Mouse (Mus musculus): Measurements from ENCODE around the gene Ypel2. TPM values are rescaled to one million over a fixed set of nuclear protein-coding genes. Genes with fewer than 3 reads are reported as not detected.

Gene Ypel2
- total RNA-seq, 2 experiments from 2014 or later = 34.4 to 39.5 TPM

DNA sequence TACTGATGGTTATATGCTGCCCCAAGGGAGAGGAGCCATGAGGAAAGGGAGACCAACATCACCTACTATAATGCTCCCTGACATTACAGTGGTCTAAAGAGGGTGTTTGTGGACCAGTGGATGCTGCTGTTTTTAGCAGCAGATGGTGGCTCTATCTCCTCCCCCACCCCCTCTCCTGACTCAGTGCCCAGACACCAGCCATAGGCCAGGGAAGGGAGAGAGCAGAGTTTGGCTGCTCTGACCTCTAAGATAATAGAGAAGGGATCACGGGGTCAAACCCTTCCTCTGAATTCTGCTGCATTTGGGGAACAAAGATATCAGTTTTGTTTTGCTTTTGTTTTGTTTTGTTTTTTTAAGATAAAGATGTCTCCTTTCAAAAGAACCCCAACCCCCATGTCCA lies 30.5 kb downstream of the Ypel2 start:
- no peak for DNase-seq (ENCODE audit: low spot score in 2 of 2)

DNA sequence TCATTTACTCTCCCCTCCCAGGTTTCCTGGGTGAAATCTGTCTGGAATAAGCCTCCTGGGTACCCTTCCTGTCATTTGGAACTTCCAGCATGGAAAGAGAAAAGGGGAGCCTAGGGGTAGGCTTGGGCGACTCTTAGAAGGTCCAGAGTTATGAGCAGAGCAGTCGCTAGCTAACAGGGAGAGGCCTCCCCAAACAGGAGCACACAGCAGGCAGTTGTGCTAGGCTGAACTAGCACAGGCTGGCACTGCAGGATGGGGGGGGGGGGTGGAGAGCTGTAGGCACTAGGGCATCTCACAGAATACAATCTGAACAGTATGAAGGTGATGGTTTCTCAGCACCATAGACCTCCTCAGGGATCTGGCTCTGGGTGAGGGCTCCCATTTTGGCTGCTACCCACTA lies 31.1 kb downstream of the Ypel2 start:
- DNase-seq (ENCODE audit: low spot score in 2 of 2) = no peak

GRCm38 (mm10) chr11:86961510-86962303 lies 31.8 kb downstream of the Ypel2 start:
- peak; percentile 15 to 56 for DNase-seq (ENCODE audit: low spot score in 2 of 2)

GRCm38 (mm10) chr11:86960331-86960730 lies 33.2 kb downstream of the Ypel2 start:
- DNase-seq (ENCODE audit: low spot score in 2 of 2) = no peak

DNA sequence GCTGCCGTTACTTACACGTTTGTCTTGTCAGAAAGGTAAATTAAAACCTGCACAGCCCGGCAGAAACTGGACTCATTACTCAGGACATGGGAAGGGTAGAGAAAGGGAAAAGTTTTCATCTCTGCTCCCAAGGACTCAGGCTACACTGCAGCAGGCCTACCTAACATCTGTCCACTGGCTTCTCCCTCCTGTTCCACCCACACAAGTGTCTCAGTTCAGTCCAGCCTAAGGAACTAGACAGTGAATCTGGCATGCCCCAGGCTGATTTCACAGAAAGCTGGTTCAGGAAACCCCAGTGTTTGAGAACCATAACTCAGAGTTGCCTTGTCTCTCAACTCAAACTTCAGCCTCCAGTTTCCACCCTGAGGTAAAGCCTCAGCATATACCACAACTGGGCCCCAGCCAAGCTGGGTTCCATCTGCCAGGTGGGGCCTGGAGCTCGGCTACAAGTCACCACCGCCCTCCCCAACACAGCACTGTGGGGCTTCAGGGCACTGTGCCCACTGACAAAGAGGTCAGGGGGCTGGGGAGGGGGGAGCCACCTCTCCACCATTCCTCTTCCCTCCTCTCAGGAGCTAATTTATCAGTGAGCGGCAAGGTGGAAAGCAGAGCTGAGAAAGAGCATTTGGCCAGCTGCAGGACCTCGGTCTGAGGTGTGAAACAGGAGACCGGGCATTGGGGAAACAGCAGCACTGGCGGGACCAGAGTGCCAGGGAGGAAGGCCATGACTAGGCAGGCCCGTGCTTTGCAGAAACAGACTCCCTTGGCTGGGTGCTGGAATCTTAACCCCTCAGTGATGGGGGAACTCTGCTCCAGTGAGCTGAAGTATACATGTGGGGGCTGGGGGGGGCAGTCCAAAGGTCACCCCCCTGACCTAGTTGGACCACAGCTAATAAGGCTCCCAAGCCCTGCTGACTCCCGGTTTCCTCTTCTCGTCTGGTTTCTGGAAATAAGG lies 34.5 kb downstream of the Ypel2 start:
- DNase-seq (ENCODE audit: low spot score in 2 of 2) = no peak

DNA sequence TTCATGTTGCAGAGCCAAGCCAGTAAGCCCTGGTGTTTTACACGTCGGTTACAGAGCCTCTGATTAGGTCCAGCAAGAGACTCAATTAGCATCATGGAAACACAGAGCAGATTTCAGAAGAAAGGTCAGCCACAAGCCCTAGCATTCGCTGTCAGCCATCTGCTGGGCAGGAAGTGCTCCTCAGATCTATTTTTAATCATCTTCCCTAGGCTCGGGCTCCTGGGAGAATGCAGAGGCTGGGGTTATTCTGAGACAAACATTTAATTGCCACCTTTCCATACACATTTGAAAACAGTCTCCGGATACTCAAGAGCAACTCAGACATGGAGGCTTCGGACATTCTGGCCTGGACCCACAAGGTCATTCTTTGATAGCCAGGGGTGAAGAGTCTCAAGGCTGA lies 35.3 kb downstream of the Ypel2 start:
- DNase-seq (ENCODE audit: low spot score in 2 of 2) = no peak

DNA sequence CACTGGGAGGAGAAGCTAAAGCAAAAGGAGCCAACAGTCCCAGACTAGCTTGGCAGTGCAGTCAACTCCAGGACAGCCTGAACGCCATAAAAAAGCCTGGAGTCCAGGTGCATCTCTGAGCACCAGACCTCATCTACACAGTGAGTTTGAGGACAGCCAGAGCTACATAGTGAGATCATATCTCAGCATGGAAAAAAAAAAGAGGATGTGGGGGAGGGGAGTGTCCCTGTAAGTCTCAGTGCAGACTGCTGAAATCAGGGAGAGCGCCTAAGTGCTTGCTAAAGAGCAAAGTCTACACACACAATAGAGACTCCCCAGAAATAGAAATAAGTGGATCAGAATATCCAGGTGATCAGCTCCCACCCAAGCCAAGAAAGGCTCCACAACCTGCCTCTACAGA lies 37.1 kb downstream of the Ypel2 start:
- no peak for DNase-seq (ENCODE audit: low spot score in 2 of 2)

GRCm38 (mm10) chr11:86954616-86955270 lies 38.8 kb downstream of the Ypel2 start:
- no peak for DNase-seq (ENCODE audit: low spot score in 2 of 2)

GRCm38 (mm10) chr11:86953096-86953495 lies 40.4 kb downstream of the Ypel2 start:
- no peak for DNase-seq (ENCODE audit: low spot score in 2 of 2)

DNA sequence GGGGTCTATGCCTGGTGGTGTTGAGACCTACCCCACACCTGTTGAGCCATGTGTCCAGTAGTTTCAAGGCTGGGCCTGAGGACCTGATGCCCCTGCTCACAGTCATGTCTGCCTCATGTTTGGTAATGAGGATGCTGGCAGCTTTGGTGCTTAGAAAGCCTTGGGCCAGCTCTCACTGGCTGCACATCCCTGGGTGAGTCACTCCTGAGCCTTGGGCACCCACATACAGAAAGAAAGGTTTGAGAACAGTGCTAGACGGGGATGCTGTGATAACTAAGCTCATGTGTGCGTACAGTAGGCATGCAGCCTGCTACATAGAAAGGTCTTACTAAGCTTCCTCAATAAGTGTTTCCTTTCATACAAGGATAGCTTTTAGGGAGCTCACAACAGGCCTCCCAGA lies 40.8 kb downstream of the Ypel2 start:
- DNase-seq (ENCODE audit: low spot score in 2 of 2) = no peak

GRCm38 (mm10) chr11:86951672-86952071 lies 41.8 kb downstream of the Ypel2 start:
- no peak for DNase-seq (ENCODE audit: low spot score in 2 of 2)

- no peak for DNase-seq (ENCODE audit: low spot score in 2 of 2)
Measured at GRCm38 (mm10) chr11:86950491-86950890, 43.0 kb downstream of the Ypel2 start.

DNA sequence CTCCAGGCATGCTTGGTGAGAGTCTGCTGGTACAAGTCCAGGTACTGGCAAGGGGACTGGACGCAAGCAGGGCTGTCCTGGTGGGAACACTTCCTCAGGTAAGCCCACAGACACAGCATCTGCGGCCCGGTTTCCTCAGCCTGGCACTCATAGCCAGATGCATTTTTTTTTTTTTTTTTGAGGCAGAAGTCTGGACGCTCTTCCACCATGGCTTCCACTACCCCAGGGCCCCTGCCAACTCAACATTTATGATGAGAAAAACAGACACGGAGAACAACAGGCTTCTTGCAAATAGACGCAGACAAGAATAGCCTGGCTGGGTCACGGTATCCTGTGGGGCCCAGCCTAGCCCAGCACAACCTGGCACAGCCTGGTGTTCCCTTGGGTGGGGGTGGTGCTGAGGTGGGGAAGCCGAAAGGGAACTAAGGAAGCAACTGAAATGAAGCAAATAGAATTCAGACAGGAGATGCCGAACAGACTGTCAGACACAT lies 43.5 kb downstream of the Ypel2 start:
- DNase-seq (ENCODE audit: low spot score in 2 of 2) = no peak

GRCm38 (mm10) chr11:86946644-86947195 lies 46.8 kb downstream of the Ypel2 start:
- no peak for DNase-seq (ENCODE audit: low spot score in 2 of 2)

DNA sequence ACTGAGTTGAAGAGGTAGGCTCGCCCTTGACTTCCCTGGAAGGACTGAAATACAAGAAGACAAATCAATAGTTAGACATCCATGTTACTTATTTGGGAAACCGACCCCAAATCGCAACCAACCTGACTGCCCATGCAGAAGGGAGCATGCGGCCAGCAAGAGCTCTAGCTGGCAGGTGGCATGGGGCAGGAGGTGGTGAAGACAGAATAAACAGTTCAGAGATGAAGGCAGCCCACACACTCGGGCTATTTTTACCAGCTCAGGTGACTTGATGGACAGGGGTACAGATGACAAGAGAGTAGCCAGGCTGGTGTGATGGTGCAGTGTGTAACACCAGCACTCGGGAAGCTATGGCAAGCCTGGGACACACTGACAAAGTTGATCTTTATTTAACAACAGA lies 47.6 kb downstream of the Ypel2 start:
- DNase-seq (ENCODE audit: low spot score in 2 of 2) = no peak

DNA sequence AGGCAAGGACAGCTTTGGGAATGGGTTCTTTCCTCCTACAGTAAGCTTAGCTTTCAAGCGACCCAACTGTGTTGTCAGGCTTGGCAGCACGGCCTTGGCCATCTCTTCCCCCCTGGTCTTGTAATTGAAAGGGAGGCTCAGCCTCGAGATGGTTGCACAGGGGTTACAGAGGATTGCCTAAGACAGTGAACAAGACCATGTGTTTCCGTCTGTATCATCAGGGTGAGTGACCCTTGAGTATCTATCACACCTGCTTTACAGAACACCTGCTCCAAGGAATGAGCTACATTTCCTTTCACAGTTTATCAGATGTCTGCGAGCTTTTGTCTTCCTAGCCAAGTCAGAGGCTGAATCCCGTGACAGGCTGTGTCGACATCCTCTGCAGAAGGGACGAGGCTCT lies 48.4 kb downstream of the Ypel2 start:
- no peak for DNase-seq (ENCODE audit: low spot score in 2 of 2)

GRCm38 (mm10) chr11:86944539-86944938 lies 49.0 kb downstream of the Ypel2 start:
- DNase-seq (ENCODE audit: low spot score in 2 of 2) = no peak

DNA sequence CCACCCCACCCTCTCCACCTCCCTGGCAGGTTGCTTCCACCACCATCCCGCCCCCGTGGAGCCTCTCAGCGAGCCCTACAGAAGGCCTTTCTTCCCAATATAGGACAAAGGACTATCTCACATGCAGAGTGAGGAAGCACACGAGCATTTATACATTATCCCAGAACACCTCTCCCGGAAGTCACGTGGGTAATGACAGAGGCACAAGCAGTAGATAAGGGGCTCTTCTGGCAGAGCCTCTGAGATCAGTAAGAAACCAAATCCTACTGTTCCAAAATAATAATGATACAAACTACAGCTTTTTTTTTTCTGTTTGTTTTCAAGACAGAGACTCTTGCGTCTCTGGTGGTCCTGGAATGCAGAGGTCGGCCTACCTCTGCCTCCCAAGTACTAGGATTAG lies 51.6 kb downstream of the Ypel2 start:
- no peak for DNase-seq (ENCODE audit: low spot score in 2 of 2)

- no peak for DNase-seq (ENCODE audit: low spot score in 2 of 2)
Measured at GRCm38 (mm10) chr11:86939503-86939902, 54.0 kb downstream of the Ypel2 start.

DNA sequence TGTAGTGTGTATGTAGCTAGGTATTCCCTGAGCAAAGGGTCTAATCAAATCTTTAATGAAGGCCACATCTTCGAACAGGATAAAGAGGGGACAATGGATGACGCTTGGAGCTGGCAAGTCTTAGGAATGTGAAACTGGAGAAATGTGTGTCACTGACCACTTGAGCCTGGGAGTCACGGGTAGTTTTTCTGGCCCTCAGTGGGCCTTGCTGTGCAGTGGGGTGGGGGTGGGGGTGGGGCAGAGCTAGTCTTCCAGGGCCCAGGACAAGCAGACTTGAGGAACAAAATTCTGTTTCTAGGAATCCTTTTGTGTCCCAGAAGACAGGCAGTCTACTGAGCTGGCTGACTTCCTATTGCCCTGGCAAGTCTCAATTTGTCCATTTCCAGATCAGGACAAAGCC lies 55.0 kb downstream of the Ypel2 start:
- DNase-seq (ENCODE audit: low spot score in 2 of 2) = no peak

GRCm38 (mm10) chr11:86938108-86938507 lies 55.4 kb downstream of the Ypel2 start:
- no peak for DNase-seq (ENCODE audit: low spot score in 2 of 2)
